Mouse (Mus musculus): Measurements from ENCODE around the gene Olfr1254. TPM values are rescaled to one million over a fixed set of nuclear protein-coding genes. Genes with fewer than 3 reads are reported as not detected.

Gene Olfr1254
- total and polyA plus RNA-seq, 3 experiments, result not detected

DNA sequence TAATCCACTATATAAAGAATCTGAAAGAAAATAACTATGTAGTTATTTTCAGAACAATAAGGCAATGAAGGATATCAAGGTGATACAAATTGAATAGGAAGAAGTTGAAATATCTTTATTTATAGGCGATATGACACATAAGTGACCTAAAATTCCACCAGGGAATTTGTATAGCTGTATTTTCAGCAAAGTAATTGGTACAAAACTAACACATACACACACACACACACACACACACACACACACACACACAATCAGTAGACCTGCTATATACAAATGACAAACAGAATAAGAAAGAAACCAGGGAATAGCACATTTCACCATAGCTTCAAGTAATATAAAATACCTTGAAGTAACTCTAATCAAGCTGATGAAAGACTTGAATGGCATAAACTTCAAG, 26.8 kb upstream of the Olfr1254 start:
- in situ Hi-C loops (cut with MboI; ENCODE audit: low pct_ligation_motif_present, low pct_unique_long_range_greater_than_20kb, low sequenced_read_pairs) (no loop called here), dilution Hi-C loops (cut with MboI; ENCODE audit: extremely low pct_ligation_motif_present, extremely low pct_unique_long_range_greater_than_20kb, low sequenced_read_pairs) (no loop called here)
- no peak for DNase-seq (ENCODE audit: extremely low read depth)
- Histone ChIP-seq H3K9ac (ENCODE audit: insufficient read depth, low read depth) (no peak overlapping the region), H3K27me3 (replicated peaks) (no peaks in the 10 kb centered on the region), H3K9me3 (replicated peaks; ENCODE audit: low read length) (peaks cover 2% of the 10 kb centered on the region), H3K79me2 (replicated peaks; ENCODE audit: control insufficient read depth, extremely low read depth, insufficient read depth, poor library complexity, severe bottlenecking) (no peaks in the 10 kb centered on the region), H3K4me1 (ENCODE audit: control insufficient read depth in 1 of 2, insufficient read depth in 2 of 2) (no peaks in the 10 kb centered on the region), H3K4me3 (replicated peaks in 1 of 3; ENCODE audit: low read depth in 2 of 3, low read length in 2 of 3, poor library complexity in 1 of 3) (no peak overlapping the region), H3K4me2 (ENCODE audit: insufficient read depth, low read depth, poor library complexity, severe bottlenecking) (no peak overlapping the region), H3K27ac (ENCODE audit: insufficient read depth, low read depth) (no peak overlapping the region), H3K36me3 (replicated peaks in 1 of 2; ENCODE audit: control insufficient read depth in 1 of 2, insufficient read depth in 1 of 2, low read length in 1 of 2) (no peaks in the 10 kb centered on the region)
- no peak for TF ChIP-seq USF2 (conservative IDR thresholded peaks at IDR 0.05; ENCODE audit: low read depth, low read length)
- TF ChIP-seq MYC (IDR thresholded peaks at IDR 0.05; ENCODE audit: low read depth, low read length), result no peak
- no peak for TF ChIP-seq JUN (IDR thresholded peaks at IDR 0.05; ENCODE audit: insufficient read depth, low read depth, low read length)
- TF ChIP-seq KAT2A (IDR thresholded peaks at IDR 0.05; ENCODE audit: insufficient replicate concordance, low read length), result no peak
- TF ChIP-seq HCFC1 (IDR thresholded peaks at IDR 0.05; ENCODE audit: low read depth, low read length), result no peak
- TF ChIP-seq E2F4 (IDR thresholded peaks at IDR 0.05; ENCODE audit: insufficient replicate concordance, low read depth, low read length), result no peak
- TF ChIP-seq MAZ (IDR thresholded peaks at IDR 0.05; ENCODE audit: low read depth, low read length), result no peak
- no peak for TF ChIP-seq NELFE (IDR thresholded peaks at IDR 0.05; ENCODE audit: low read depth, low read length)
- no peak for TF ChIP-seq ZC3H11A (IDR thresholded peaks at IDR 0.05; ENCODE audit: low read depth, low read length)
- TF ChIP-seq TBP (conservative IDR thresholded peaks at IDR 0.05; ENCODE audit: low read depth, low read length), result no peak
- TF ChIP-seq POLR2A (IDR thresholded peaks at IDR 0.05; ENCODE audit: low read depth, low read length), result no peak
- no peak for TF ChIP-seq CHD1 (IDR thresholded peaks at IDR 0.05; ENCODE audit: low read depth, low read length)
- no peak for TF ChIP-seq MXI1 (IDR thresholded peaks at IDR 0.05; ENCODE audit: low read depth, low read length)
- TF ChIP-seq MAFK (IDR thresholded peaks at IDR 0.05; ENCODE audit: insufficient replicate concordance, low read length), result no peak
- no peak for TF ChIP-seq MAX (IDR thresholded peaks at IDR 0.05; ENCODE audit: low read length)

DNA sequence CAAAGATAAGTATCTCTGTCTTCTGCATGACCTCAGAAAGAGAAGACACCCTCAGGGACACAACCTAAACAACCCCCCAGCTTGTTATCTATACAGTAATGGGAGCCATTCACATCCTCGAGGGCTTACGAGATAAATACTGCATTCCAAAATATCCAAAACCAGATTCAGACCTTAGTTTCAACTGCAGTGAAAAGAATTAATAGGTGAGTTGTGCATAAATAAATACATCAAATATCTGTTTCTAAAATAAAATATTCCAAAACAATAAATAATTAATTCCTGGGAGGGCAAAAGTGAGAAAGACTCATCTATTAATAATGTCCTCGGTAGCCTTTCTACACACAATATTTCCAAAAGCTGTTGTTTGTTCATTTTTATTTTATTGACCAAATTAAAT, 18.3 kb upstream of the Olfr1254 start, which contains the start of gene Olfr1255:
Olfr1255 (plus strand) TSS at position 301 of the 400 bp plus-strand sequence.
- Histone ChIP-seq H3K79me2 (replicated peaks; ENCODE audit: control insufficient read depth, extremely low read depth, insufficient read depth, poor library complexity, severe bottlenecking) (no peaks in the 10 kb centered on the region), H3K9me3 (replicated peaks; ENCODE audit: low read length) (peaks cover 11% of the 10 kb centered on the region), H3K36me3 (replicated peaks in 1 of 2; ENCODE audit: control insufficient read depth in 1 of 2, insufficient read depth in 1 of 2, low read length in 1 of 2) (no peaks in the 10 kb centered on the region), H3K4me2 (ENCODE audit: insufficient read depth, low read depth, poor library complexity, severe bottlenecking) (no peak within 1 kb of the TSS), H3K4me1 (ENCODE audit: control insufficient read depth in 1 of 2, insufficient read depth in 2 of 2) (no peaks in the 10 kb centered on the region), H3K27ac (ENCODE audit: insufficient read depth, low read depth) (no peak within 1 kb of the TSS), H3K27me3 (replicated peaks) (no peaks in the 10 kb centered on the region), H3K4me3 (replicated peaks in 1 of 3; ENCODE audit: low read depth in 2 of 3, low read length in 2 of 3, poor library complexity in 1 of 3) (no peak within 1 kb of the TSS), H3K9ac (ENCODE audit: insufficient read depth, low read depth) (no peak within 1 kb of the TSS)
- dilution Hi-C loops (cut with MboI; ENCODE audit: extremely low pct_ligation_motif_present, extremely low pct_unique_long_range_greater_than_20kb, low sequenced_read_pairs), result no loop called here
- TF ChIP-seq TCF12 (IDR thresholded peaks at IDR 0.05; ENCODE audit: low read depth, low read length), result no peak
- no peak for TF ChIP-seq POLR2A (IDR thresholded peaks at IDR 0.05; ENCODE audit: low read depth, low read length)
- no peak for TF ChIP-seq HCFC1 (IDR thresholded peaks at IDR 0.05; ENCODE audit: low read depth, low read length)
- DNase-seq (ENCODE audit: extremely low read depth), result no peak
- in situ Hi-C loops (cut with MboI; ENCODE audit: low pct_ligation_motif_present, low pct_unique_long_range_greater_than_20kb, low sequenced_read_pairs), result no loop called here

Data from CH12.LX (cell line).